Mouse (Mus musculus): Measurements from ENCODE around the gene St6gal1.

Gene St6gal1

GRCm38 (mm10) chr16:23249285-23249684 is 24.7 kb downstream of the St6gal1 start:
- in situ Hi-C loops (cut with MboI; ENCODE audit: unreplicated experiment in 2 of 2) = no loop called here

- in situ Hi-C loops (cut with MboI; ENCODE audit: unreplicated experiment in 2 of 2) = no loop called here
Measured at GRCm38 (mm10) chr16:23249762-23250161, 25.2 kb downstream of the St6gal1 start.

- in situ Hi-C loops (cut with MboI; ENCODE audit: unreplicated experiment in 2 of 2) = no loop called here
Measured at GRCm38 (mm10) chr16:23250556-23251444, 26.3 kb downstream of the St6gal1 start.

- in situ Hi-C loops (cut with MboI; ENCODE audit: unreplicated experiment in 2 of 2) = no loop called here
Measured at GRCm38 (mm10) chr16:23251445-23251773, 26.9 kb downstream of the St6gal1 start.

GRCm38 (mm10) chr16:23253620-23254019 is 29.1 kb downstream of the St6gal1 start:
- in situ Hi-C loops (cut with MboI; ENCODE audit: unreplicated experiment in 2 of 2) = no loop called here

- in situ Hi-C loops (cut with MboI; ENCODE audit: unreplicated experiment in 2 of 2) = no loop called here
Measured at GRCm38 (mm10) chr16:23254062-23254461, 29.5 kb downstream of the St6gal1 start.

- in situ Hi-C loops (cut with MboI; ENCODE audit: unreplicated experiment in 2 of 2) = no loop called here
Measured at GRCm38 (mm10) chr16:23256638-23257037, 32.1 kb downstream of the St6gal1 start.

- in situ Hi-C loops (cut with MboI; ENCODE audit: unreplicated experiment in 2 of 2) = no loop called here
Measured at GRCm38 (mm10) chr16:23258429-23258822, 33.9 kb downstream of the St6gal1 start.

- in situ Hi-C loops (cut with MboI; ENCODE audit: unreplicated experiment in 2 of 2) = no loop called here
Measured at GRCm38 (mm10) chr16:23258823-23259457, 34.4 kb downstream of the St6gal1 start.

- in situ Hi-C loops (cut with MboI; ENCODE audit: unreplicated experiment in 2 of 2) = no loop called here
Measured at GRCm38 (mm10) chr16:23259580-23259979, 35.0 kb downstream of the St6gal1 start.

GRCm38 (mm10) chr16:23262131-23262768 is 37.7 kb downstream of the St6gal1 start:
- in situ Hi-C loops (cut with MboI; ENCODE audit: unreplicated experiment in 2 of 2) = no loop called here

GRCm38 (mm10) chr16:23262846-23263245 is 38.3 kb downstream of the St6gal1 start:
- in situ Hi-C loops (cut with MboI; ENCODE audit: unreplicated experiment in 2 of 2) = no loop called here

GRCm38 (mm10) chr16:23264999-23265398 is 40.5 kb downstream of the St6gal1 start:
- in situ Hi-C loops (cut with MboI; ENCODE audit: unreplicated experiment in 2 of 2) = no loop called here

- in situ Hi-C loops (cut with MboI; ENCODE audit: unreplicated experiment in 2 of 2) = no loop called here
Measured at GRCm38 (mm10) chr16:23265481-23265880, 40.9 kb downstream of the St6gal1 start.

GRCm38 (mm10) chr16:23266293-23266692 is 41.8 kb downstream of the St6gal1 start:
- in situ Hi-C loops (cut with MboI; ENCODE audit: unreplicated experiment in 2 of 2) = no loop called here

GRCm38 (mm10) chr16:23266896-23267295 is 42.4 kb downstream of the St6gal1 start:
- in situ Hi-C loops (cut with MboI; ENCODE audit: unreplicated experiment in 2 of 2) = no loop called here

- in situ Hi-C loops (cut with MboI; ENCODE audit: unreplicated experiment in 2 of 2) = no loop called here
Measured at GRCm38 (mm10) chr16:23268231-23268630, 43.7 kb downstream of the St6gal1 start.

GRCm38 (mm10) chr16:23269056-23269983 is 44.8 kb downstream of the St6gal1 start:
- in situ Hi-C loops (cut with MboI; ENCODE audit: unreplicated experiment in 2 of 2) = no loop called here

GRCm38 (mm10) chr16:23269984-23270912 is 45.7 kb downstream of the St6gal1 start:
- in situ Hi-C loops (cut with MboI; ENCODE audit: unreplicated experiment in 2 of 2) = loop anchor here (5.0 kb wide), 2 partner anchors 38 to 43 kb away; no protein-coding TSS in a partner anchor
